Comparison of ENCODE assay signal across 9 mouse cellular contexts in genomic region chr1:188980050-188980449, GRCm38 (mm10). TPM values are rescaled to one million over a fixed set of nuclear protein-coding genes. Genes with fewer than 3 reads are reported as not detected.
DNase-seq lines count a peak whose midpoint lies in the region; ATAC-seq lines count a peak whose summit lies in the region.
"Had no signal": no experiment of that assay in that cellular context is flagged by ENCODE, and none has a peak within 500 bp of the region (broad histone marks: within the 10 kb centered on the region; RNA-seq: fewer than 3 reads in every experiment).

No protein-coding gene starts in this region.

- H3K9ac ChIP-seq in kidney, embryonic 16.5 days (replicated peaks; ENCODE audit: low read length), result no peak overlapping the region
- no peak overlapping the region for H3K9ac ChIP-seq in liver, embryonic 13.5 days
- H3K9ac ChIP-seq: lung, embryonic 15.5 days had no signal

- H3K4me3 ChIP-seq in heart, embryonic 10.5 days, result no peak overlapping the region
- no peak overlapping the region for H3K4me3 ChIP-seq in kidney, embryonic 16.5 days (ENCODE audit: low read length)
- H3K4me3 ChIP-seq in liver, embryonic 13.5 days (replicated peaks), result no peak overlapping the region
- H3K4me3 ChIP-seq: lung, embryonic 15.5 days had no signal

- H3K4me1 ChIP-seq in heart, embryonic 10.5 days, result no peaks in the 10 kb centered on the region
- no peaks in the 10 kb centered on the region for H3K4me1 ChIP-seq in kidney, embryonic 16.5 days (ENCODE audit: insufficient read depth, low read length)
- H3K4me1 ChIP-seq in liver, embryonic 13.5 days (replicated peaks), result peaks cover 6% of the 10 kb centered on the region
- H3K4me1 ChIP-seq: lung, embryonic 15.5 days had no signal

- H3K36me3 ChIP-seq in heart, embryonic 10.5 days, result peaks cover 79% of the 10 kb centered on the region
- peaks cover 71% of the 10 kb centered on the region for H3K36me3 ChIP-seq in kidney, embryonic 16.5 days (ENCODE audit: insufficient read depth, low read length)
- peaks cover 82% of the 10 kb centered on the region for H3K36me3 ChIP-seq in liver, embryonic 13.5 days

- no peaks in the 10 kb centered on the region for H3K27me3 ChIP-seq in heart, embryonic 10.5 days (ENCODE audit: insufficient read depth, poor library complexity, severe bottlenecking)
- no peaks in the 10 kb centered on the region for H3K27me3 ChIP-seq in kidney, embryonic 16.5 days (ENCODE audit: insufficient read depth, low read length)
- no peaks in the 10 kb centered on the region for H3K27me3 ChIP-seq in liver, embryonic 13.5 days
- H3K27me3 ChIP-seq: lung, embryonic 15.5 days had no signal

- no peaks in the 10 kb centered on the region for H3K9me3 ChIP-seq in heart, embryonic 10.5 days
- no peaks in the 10 kb centered on the region for H3K9me3 ChIP-seq in kidney, embryonic 16.5 days (ENCODE audit: low read length)
- no peaks in the 10 kb centered on the region for H3K9me3 ChIP-seq in liver, embryonic 13.5 days (replicated peaks)
- H3K9me3 ChIP-seq: lung, embryonic 15.5 days had no signal

- 42% methylated on average over 3 of the region's 3 CpGs for WGBS in heart, embryonic 10.5 days
- 24% methylated on average over 3 of the region's 3 CpGs for WGBS in kidney, embryonic 16.5 days
- 32% methylated on average over 3 of the region's 3 CpGs for WGBS in liver, embryonic 13.5 days (ENCODE audit: insufficient replicate concordance)

- H3K27ac ChIP-seq in heart, embryonic 10.5 days, result no peak overlapping the region
- no peak overlapping the region for H3K27ac ChIP-seq in kidney, embryonic 16.5 days (ENCODE audit: low read length)
- peak overlapping the region; percentile 59; the same call in 1 of the 2 replicates for H3K27ac ChIP-seq in liver, embryonic 13.5 days
- H3K27ac ChIP-seq: lung, embryonic 15.5 days had no signal

- DNase-seq in heart, adult 8-10 months (ENCODE audit: low spot score), result peak; percentile 38
- DNase-seq in heart, embryonic 10.5 days (ENCODE audit: low spot score), result no peak
- peak; percentile 76 for DNase-seq in NIH3T3 (ENCODE audit: low read depth)
- peak; percentile 43 for DNase-seq in cerebellum, adult 8-10 months
- DNase-seq in frontal cortex, postnatal 36 days (ENCODE audit: low spot score in 2 of 2), result peak; percentile 37 to 62
- DNase-seq in liver, embryonic 13.5 days, result peak; percentile 44
- peak; percentile 32 for DNase-seq in retina, postnatal 7 days (ENCODE audit: low read depth, low spot score)

- H3K4me2 ChIP-seq in kidney, embryonic 16.5 days (replicated peaks; ENCODE audit: low read depth, low read length), result no peak overlapping the region
- H3K4me2 ChIP-seq in liver, embryonic 13.5 days, result no peak overlapping the region
- H3K4me2 ChIP-seq: lung, embryonic 15.5 days had no signal

- ATAC-seq in kidney, embryonic 16.5 days (ENCODE audit: low FRiP score, low TSS enrichment), result 0 out of 2 replicates have a peak, but pooled peaks have one; percentile 51
- ATAC-seq in liver, embryonic 13.5 days (ENCODE audit: low read depth), result peak; percentile 83

RNA-seq across cellular contexts. Expression of gene Kctd3, which starts 27.6 kb away (rescaled TPM):
- total RNA-seq in heart, adult 8-10 months (2022), result 10 to 100 TPM; 10.9 to 15.4 (median 13.6) TPM
- 20.4 and 30.5 TPM in 2 replicates for polyA plus RNA-seq in heart, embryonic 10.5 days (2016; fragmentation: Nextera tagmentation; extraction: Ambion mirVana)
- 26.9 and 28.4 TPM in 2 replicates for polyA plus RNA-seq in kidney, embryonic 16.5 days (2015; fragmentation: Nextera tagmentation; extraction: Ambion mirVana)
- 10.2 and 11.2 TPM in 2 replicates for polyA plus RNA-seq in liver, embryonic 13.5 days (2015; fragmentation: Nextera tagmentation; extraction: Ambion mirVana)
